In the genomic region with DNA sequence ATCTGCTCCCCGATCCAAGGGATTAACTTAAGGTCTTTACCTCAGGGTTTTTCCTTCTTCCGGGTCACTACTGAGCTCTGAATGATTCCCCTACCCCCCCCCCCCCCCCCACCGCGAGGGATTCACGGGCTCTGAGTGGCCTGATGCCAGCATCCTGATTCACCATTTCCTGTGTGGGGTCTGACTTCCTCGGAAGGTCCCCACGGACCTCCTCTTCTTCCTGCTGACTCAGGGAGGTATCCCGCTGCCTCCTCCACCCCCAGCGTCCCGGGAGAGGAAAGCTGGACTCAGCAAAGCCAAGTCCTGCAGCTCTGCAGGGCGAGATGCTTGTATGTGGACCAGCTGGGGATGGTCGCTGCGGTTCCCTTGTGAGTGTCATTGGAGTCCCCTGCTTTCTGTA, we compare ENCODE assay signal across 11 mouse cellular contexts.
A peak's percentile ranks its signal among the peaks of the same experiment; 100 is the strongest.
DNase-seq lines count a peak whose midpoint lies in the region; ATAC-seq and TF ChIP-seq lines count a peak whose summit lies in the region.
"Had no signal": no experiment of that assay in that cellular context is flagged by ENCODE, and none has a peak within 500 bp of the region (broad histone marks: within the 10 kb centered on the region; RNA-seq: fewer than 3 reads in every experiment).

No protein-coding gene starts in this region.

- H3K4me2 ChIP-seq in heart, embryonic 11.5 days = no peak overlapping the region
- H3K4me2 ChIP-seq in liver, embryonic 16.5 days (ENCODE audit: low read depth, low read length) = no peak overlapping the region
- H3K4me2 ChIP-seq: midbrain, embryonic 12.5 days had no signal

- no peak for ATAC-seq in heart, embryonic 11.5 days (replicated peaks; ENCODE audit: insufficient number of reproducible peaks, low FRiP score, low TSS enrichment)
- ATAC-seq in liver, embryonic 16.5 days (ENCODE audit: low read depth) = peak; percentile 24; the same call in 1 of the 2 replicates

- 52% methylated on average over 13 of the region's 13 CpGs for WGBS in heart, embryonic 11.5 days (ENCODE audit: insufficient replicate concordance)
- 45% methylated on average over 13 of the region's 13 CpGs for WGBS in liver, embryonic 16.5 days (ENCODE audit: insufficient replicate concordance)

- peaks cover 6% of the 10 kb centered on the region for H3K4me1 ChIP-seq in heart, embryonic 11.5 days (ENCODE audit: control insufficient read depth, insufficient read depth, low read length)
- H3K4me1 ChIP-seq in ES-E14 (ENCODE audit: control insufficient read depth in 2 of 2, insufficient read depth in 2 of 2, low read length in 2 of 2, poor library complexity in 1 of 2) = peaks cover 2 to 10% of the 10 kb centered on the region in 2 experiments; a peak in 2 of 4 replicates
- H3K4me1 ChIP-seq in liver, embryonic 16.5 days (ENCODE audit: control insufficient read depth, low read depth, low read length) = no peaks in the 10 kb centered on the region; the same call in 1 of the 2 replicates

- no peak overlapping the region for H3K9ac ChIP-seq in heart, embryonic 11.5 days (ENCODE audit: low read depth, low read length)
- H3K9ac ChIP-seq in ES-E14 (ENCODE audit: insufficient read depth, low read depth, low read length, poor library complexity, severe bottlenecking) = 0 out of 2 replicates have a peak overlapping the region, but pooled peaks have one; percentile 35
- no peak overlapping the region for H3K9ac ChIP-seq in liver, embryonic 16.5 days (ENCODE audit: low read depth, low read length)
- H3K9ac ChIP-seq: midbrain, embryonic 12.5 days had no signal

- H3K9me3 ChIP-seq in heart, embryonic 11.5 days (replicated peaks; ENCODE audit: control insufficient read depth, low read length) = no peaks in the 10 kb centered on the region
- H3K9me3 ChIP-seq in ES-E14 (ENCODE audit: control insufficient read depth, insufficient read depth, low read depth, low read length) = no peaks in the 10 kb centered on the region
- H3K9me3 ChIP-seq in liver, embryonic 16.5 days (replicated peaks; ENCODE audit: control insufficient read depth, low read length) = no peaks in the 10 kb centered on the region
- H3K9me3 ChIP-seq: forebrain, embryonic 10.5 days; midbrain, embryonic 12.5 days had no signal

- H3K27ac ChIP-seq in heart, embryonic 11.5 days (ENCODE audit: low read depth, low read length) = no peak overlapping the region
- H3K27ac ChIP-seq in ES-E14 (ENCODE audit: insufficient read depth, low read depth, low read length, poor library complexity, severe bottlenecking) = no peak overlapping the region
- no peak overlapping the region for H3K27ac ChIP-seq in liver, embryonic 16.5 days (ENCODE audit: low read length)
- H3K27ac ChIP-seq: forebrain, embryonic 10.5 days; midbrain, embryonic 12.5 days had no signal

- H3K4me3 ChIP-seq in heart, embryonic 11.5 days (ENCODE audit: low read depth, low read length) = no peak overlapping the region
- H3K4me3 ChIP-seq in ES-E14 (ENCODE audit: insufficient read depth in 1 of 2, low read depth in 1 of 2, low read length in 2 of 2, poor library complexity in 1 of 2, severe bottlenecking in 1 of 2) = peak overlapping the region in 1 of 2 experiments; percentile 36; a peak in 2 of 4 replicates
- H3K4me3 ChIP-seq in liver, embryonic 16.5 days (ENCODE audit: low read depth, low read length) = no peak overlapping the region
- H3K4me3 ChIP-seq: forebrain, embryonic 10.5 days; midbrain, embryonic 12.5 days had no signal

- DNase-seq in heart, adult 18-20 months = peak; percentile 47 to 66
- DNase-seq in ES-E14 (ENCODE audit: low read depth, low spot score) = no peak
- peak; percentile 45 to 72 for DNase-seq in heart, postnatal 10 days
- no peak for DNase-seq in left cerebral cortex, adult 8-10 months (ENCODE audit: low spot score in 2 of 2)
- DNase-seq in thymus, postnatal 14 days = no peak
- no peak for DNase-seq in T-cell, adult 2 months (ENCODE audit: low spot score)

- in situ Hi-C loops in ES-E14 (cut with MboI; ENCODE audit: low sequenced_read_pairs in 2 of 2, unreplicated experiment in 2 of 2) = no loop called here

- H3K27me3 ChIP-seq in heart, embryonic 11.5 days (ENCODE audit: control insufficient read depth, insufficient read depth, low read length) = no peaks in the 10 kb centered on the region
- H3K27me3 ChIP-seq in liver, embryonic 16.5 days (ENCODE audit: control insufficient read depth, insufficient read depth, low read depth, low read length) = no peaks in the 10 kb centered on the region
- H3K27me3 ChIP-seq: CH12.LX; midbrain, embryonic 12.5 days had no signal

- H3K36me3 ChIP-seq in heart, embryonic 11.5 days (ENCODE audit: control insufficient read depth, insufficient read depth, low read length) = no peaks in the 10 kb centered on the region
- H3K36me3 ChIP-seq in ES-E14 (ENCODE audit: control insufficient read depth, insufficient read depth, low read length, poor library complexity, severe bottlenecking) = no peaks in the 10 kb centered on the region
- H3K36me3 ChIP-seq in liver, embryonic 16.5 days (ENCODE audit: control insufficient read depth, insufficient read depth) = no peaks in the 10 kb centered on the region
- H3K36me3 ChIP-seq: forebrain, embryonic 10.5 days; midbrain, embryonic 12.5 days had no signal

- intact Hi-C loops in heart, postnatal 10 days (cut with DNase I) = no loop called here

TF ChIP-seq in ES-E14, 5 proteins besides CTCF, POLR2A, EP300 and RAD21:
- no peak for TF ChIP-seq ZNF384 (IDR thresholded peaks at IDR 0.05; ENCODE audit: low read depth, low read length)

Comparison
In these comparisons a context has a peak if more than half of its experiments do, and no peak if none do; other contexts are left out.
1. DNase-seq: peak in heart, adult 18-20 months (2 of 2) and heart, postnatal 10 days (2 of 2); none in ES-E14 (single experiment), left cerebral cortex, adult 8-10 months (0 of 2), thymus, postnatal 14 days (single experiment) and T-cell, adult 2 months (single experiment).